Mouse (Mus musculus) ES-Bruce4 (cell line): ENCODE results near the gene Bcl9l.

Source experiments
- CTCF ChIP-seq: IDR thresholded peaks from one replicate; pipeline ENCODE4 v1.8.1; 2011; ENCODE audit warnings: low read depth, low read length
- POLR2A ChIP-seq: IDR thresholded peaks from one replicate; pipeline ENCODE4 v1.8.1; 2011; ENCODE audit warnings: low read length; ENCODE audit not compliant: insufficient read depth

GRCm38 (mm10) chr9:44539816-44540421, 57.3 kb downstream of the Bcl9l start:
- TF ChIP-seq POLR2A = no peak
- TF ChIP-seq CTCF = no peak
